Mouse (Mus musculus): ENCODE measurements around the gene Shank2. TPM values are rescaled to one million over a fixed set of nuclear protein-coding genes. Genes with fewer than 3 reads are reported as not detected.

Gene Shank2
- total and polyA plus RNA-seq, 3 experiments = not detected

- no peak overlapping the region for H3K9ac ChIP-seq (ENCODE audit: insufficient read depth, low read depth)
- in situ Hi-C loops (cut with MboI; ENCODE audit: low pct_ligation_motif_present, low pct_unique_long_range_greater_than_20kb, low sequenced_read_pairs) (no loop called here), dilution Hi-C loops (cut with MboI; ENCODE audit: extremely low pct_ligation_motif_present, extremely low pct_unique_long_range_greater_than_20kb, low sequenced_read_pairs) (no loop called here)
- H3K4me3 ChIP-seq (replicated peaks in 1 of 3; ENCODE audit: low read depth in 2 of 3, low read length in 2 of 3, poor library complexity in 1 of 3) = no peak overlapping the region
- H3K79me2 ChIP-seq (replicated peaks; ENCODE audit: control insufficient read depth, extremely low read depth, insufficient read depth, poor library complexity, severe bottlenecking) = no peaks in the 10 kb centered on the region
- no peak overlapping the region for H3K27ac ChIP-seq (ENCODE audit: insufficient read depth, low read depth)
- DNase-seq (ENCODE audit: extremely low read depth) = no peak
- TF ChIP-seq SMC3 (IDR thresholded peaks at IDR 0.05; ENCODE audit: low read depth, low read length) (no peak), ZMIZ1 (IDR thresholded peaks at IDR 0.05; ENCODE audit: low read depth, low read length) (no peak), ZC3H11A (IDR thresholded peaks at IDR 0.05; ENCODE audit: low read depth, low read length) (no peak), CHD1 (IDR thresholded peaks at IDR 0.05; ENCODE audit: low read depth, low read length) (no peak), NELFE (IDR thresholded peaks at IDR 0.05; ENCODE audit: low read depth, low read length) (no peak), USF2 (conservative IDR thresholded peaks at IDR 0.05; ENCODE audit: low read depth, low read length) (no peak), MXI1 (IDR thresholded peaks at IDR 0.05; ENCODE audit: low read depth, low read length) (no peak), GABPA (IDR thresholded peaks at IDR 0.05; ENCODE audit: insufficient replicate concordance, low read depth, low read length) (no peak)
- H3K4me2 ChIP-seq (ENCODE audit: insufficient read depth, low read depth, poor library complexity, severe bottlenecking) = no peak overlapping the region
- peaks cover 80% of the 10 kb centered on the region for H3K27me3 ChIP-seq (replicated peaks)
- H3K4me1 ChIP-seq (ENCODE audit: control insufficient read depth in 1 of 2, insufficient read depth in 2 of 2) = peaks cover 13 to 23% of the 10 kb centered on the region in 2 experiments; a peak in 3 of 4 replicates
- no peaks in the 10 kb centered on the region for H3K36me3 ChIP-seq (replicated peaks in 1 of 2; ENCODE audit: control insufficient read depth in 1 of 2, insufficient read depth in 1 of 2, low read length in 1 of 2)
- H3K9me3 ChIP-seq (replicated peaks; ENCODE audit: low read length) = no peaks in the 10 kb centered on the region
Observed at GRCm38 (mm10) chr7:144173869-144174268, 172.1 kb downstream of the Shank2 start.

- dilution Hi-C loops (cut with MboI; ENCODE audit: extremely low pct_ligation_motif_present, extremely low pct_unique_long_range_greater_than_20kb, low sequenced_read_pairs) = no loop called here
Observed at GRCm38 (mm10) chr7:144174329-144174728, 172.6 kb downstream of the Shank2 start.

GRCm38 (mm10) chr7:144175025-144175424 is 173.3 kb downstream of the Shank2 start:
- dilution Hi-C loops (cut with MboI; ENCODE audit: extremely low pct_ligation_motif_present, extremely low pct_unique_long_range_greater_than_20kb, low sequenced_read_pairs) (no loop called here), in situ Hi-C loops (cut with MboI; ENCODE audit: low pct_ligation_motif_present, low pct_unique_long_range_greater_than_20kb, low sequenced_read_pairs) (no loop called here)
- Histone ChIP-seq H3K36me3 (replicated peaks in 1 of 2; ENCODE audit: control insufficient read depth in 1 of 2, insufficient read depth in 1 of 2, low read length in 1 of 2) (no peaks in the 10 kb centered on the region), H3K27me3 (replicated peaks) (peaks cover 76% of the 10 kb centered on the region), H3K9me3 (replicated peaks; ENCODE audit: low read length) (no peaks in the 10 kb centered on the region), H3K79me2 (replicated peaks; ENCODE audit: control insufficient read depth, extremely low read depth, insufficient read depth, poor library complexity, severe bottlenecking) (no peaks in the 10 kb centered on the region), H3K27ac (ENCODE audit: insufficient read depth, low read depth) (no peak overlapping the region), H3K4me2 (ENCODE audit: insufficient read depth, low read depth, poor library complexity, severe bottlenecking) (no peak overlapping the region), H3K4me3 (replicated peaks in 1 of 3; ENCODE audit: low read depth in 2 of 3, low read length in 2 of 3, poor library complexity in 1 of 3) (no peak overlapping the region), H3K4me1 (ENCODE audit: control insufficient read depth in 1 of 2, insufficient read depth in 2 of 2) (peaks cover 11 to 14% of the 10 kb centered on the region in 2 experiments; a peak in 3 of 4 replicates), H3K9ac (ENCODE audit: insufficient read depth, low read depth) (no peak overlapping the region)
- TF ChIP-seq USF2 (conservative IDR thresholded peaks at IDR 0.05; ENCODE audit: low read depth, low read length) (no peak), E2F4 (IDR thresholded peaks at IDR 0.05; ENCODE audit: insufficient replicate concordance, low read depth, low read length) (no peak), EP300 (IDR thresholded peaks at IDR 0.05; ENCODE audit: low read length) (no peak)
- DNase-seq (ENCODE audit: extremely low read depth) = no peak

More at GRCm38 (mm10) chr7:144174329-144174728, 172.6 kb downstream of the Shank2 start:
- no peak for TF ChIP-seq RAD21 (IDR thresholded peaks at IDR 0.05; ENCODE audit: low read depth, low read length)
- no peak for TF ChIP-seq MXI1 (IDR thresholded peaks at IDR 0.05; ENCODE audit: low read depth, low read length)
- no peak for TF ChIP-seq CTCF (conservative IDR thresholded peaks at IDR 0.05 in 1 of 2, IDR thresholded peaks at IDR 0.05 in 1 of 2; ENCODE audit: low read depth in 2 of 2, low read length in 2 of 2)
- TF ChIP-seq TCF12 (IDR thresholded peaks at IDR 0.05; ENCODE audit: low read depth, low read length) = no peak
- no peak for TF ChIP-seq MAZ (IDR thresholded peaks at IDR 0.05; ENCODE audit: low read depth, low read length)
- no peak for TF ChIP-seq KAT2A (IDR thresholded peaks at IDR 0.05; ENCODE audit: insufficient replicate concordance, low read length)
- TF ChIP-seq TBP (conservative IDR thresholded peaks at IDR 0.05; ENCODE audit: low read depth, low read length) = no peak
- TF ChIP-seq USF1 (IDR thresholded peaks at IDR 0.05; ENCODE audit: low read depth, low read length) = no peak
- no peak for TF ChIP-seq ZMIZ1 (IDR thresholded peaks at IDR 0.05; ENCODE audit: low read depth, low read length)
- TF ChIP-seq ZNF384 (IDR thresholded peaks at IDR 0.05; ENCODE audit: low read depth, low read length) = no peak
- no peak for TF ChIP-seq NELFE (IDR thresholded peaks at IDR 0.05; ENCODE audit: low read depth, low read length)
- TF ChIP-seq GABPA (IDR thresholded peaks at IDR 0.05; ENCODE audit: insufficient replicate concordance, low read depth, low read length) = no peak
- no peak for TF ChIP-seq MAX (IDR thresholded peaks at IDR 0.05; ENCODE audit: low read length)
- Histone ChIP-seq H3K36me3 (replicated peaks in 1 of 2; ENCODE audit: control insufficient read depth in 1 of 2, insufficient read depth in 1 of 2, low read length in 1 of 2) (no peaks in the 10 kb centered on the region), H3K9ac (ENCODE audit: insufficient read depth, low read depth) (no peak overlapping the region), H3K4me1 (ENCODE audit: control insufficient read depth in 1 of 2, insufficient read depth in 2 of 2) (peaks cover 13 to 21% of the 10 kb centered on the region in 2 experiments; a peak in 3 of 4 replicates), H3K27ac (ENCODE audit: insufficient read depth, low read depth) (no peak overlapping the region), H3K79me2 (replicated peaks; ENCODE audit: control insufficient read depth, extremely low read depth, insufficient read depth, poor library complexity, severe bottlenecking) (no peaks in the 10 kb centered on the region), H3K4me3 (replicated peaks in 1 of 3; ENCODE audit: low read depth in 2 of 3, low read length in 2 of 3, poor library complexity in 1 of 3) (no peak overlapping the region), H3K27me3 (replicated peaks) (peaks cover 77% of the 10 kb centered on the region), H3K4me2 (ENCODE audit: insufficient read depth, low read depth, poor library complexity, severe bottlenecking) (no peak overlapping the region), H3K9me3 (replicated peaks; ENCODE audit: low read length) (no peaks in the 10 kb centered on the region)
- in situ Hi-C loops (cut with MboI; ENCODE audit: low pct_ligation_motif_present, low pct_unique_long_range_greater_than_20kb, low sequenced_read_pairs) = no loop called here
- DNase-seq (ENCODE audit: extremely low read depth) = no peak
